Comparison of ENCODE assay signal across 8 mouse cellular contexts in the genomic region with DNA sequence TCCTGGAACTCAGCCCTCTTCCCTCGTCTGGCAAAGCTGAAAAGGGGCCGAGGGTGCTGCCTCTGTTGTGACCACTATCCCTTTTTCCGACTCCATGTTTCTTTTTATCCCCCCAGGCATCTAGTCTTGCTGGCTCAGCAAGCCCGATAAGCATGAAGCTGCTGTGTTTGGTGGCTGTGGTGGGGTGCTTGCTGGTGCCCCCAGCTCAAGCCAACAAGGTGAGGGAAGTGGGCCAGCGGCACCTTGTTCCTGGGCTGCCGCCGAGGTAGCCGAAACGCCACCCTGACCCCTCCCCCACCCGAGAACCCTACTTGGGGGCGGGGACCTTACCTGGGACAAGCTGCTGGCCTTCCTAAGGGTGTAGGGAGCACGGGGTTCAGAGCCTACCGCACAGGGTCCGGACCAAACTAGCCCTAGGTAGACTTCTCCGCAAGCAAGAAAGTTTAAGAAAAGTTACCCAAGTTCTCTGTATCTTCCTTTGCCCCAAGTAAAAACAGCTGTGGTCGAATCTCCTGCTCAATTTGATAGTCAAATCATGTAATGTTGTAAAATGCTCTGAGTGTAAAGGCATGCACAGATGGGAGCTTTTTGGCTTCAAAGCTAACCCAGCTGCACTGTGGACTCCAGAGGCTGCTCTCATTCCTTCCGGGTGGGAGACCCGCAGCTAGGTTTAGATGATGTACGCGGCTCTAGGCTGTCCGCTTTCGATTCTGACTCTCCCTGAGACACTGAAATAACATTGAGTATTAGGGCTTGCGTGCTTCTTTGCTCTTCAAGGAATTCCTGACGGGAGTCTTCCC. TPM values are rescaled to one million over a fixed set of nuclear protein-coding genes. Genes with fewer than 3 reads are reported as not detected.
A peak's percentile ranks its signal among the peaks of the same experiment; 100 is the strongest.
DNase-seq lines count a peak whose midpoint lies in the region; ATAC-seq and TF ChIP-seq lines count a peak whose summit lies in the region.

No protein-coding gene starts in this region.

- H3K27ac ChIP-seq in gastrocnemius, adult 2 months, result peak overlapping the region; percentile 84
- H3K27ac ChIP-seq in embryonic facial prominence, embryonic 13.5 days, result peak overlapping the region; percentile 89
- peak overlapping the region; percentile 78 for H3K27ac ChIP-seq in hindbrain, embryonic 12.5 days
- H3K27ac ChIP-seq in limb, embryonic 15.5 days, result peak overlapping the region; percentile 86
- H3K27ac ChIP-seq in midbrain, embryonic 16.5 days (ENCODE audit: low read length), result peak overlapping the region; percentile 89

- ATAC-seq in embryonic facial prominence, embryonic 13.5 days (ENCODE audit: insufficient number of reproducible peaks, insufficient read depth, low FRiP score, low TSS enrichment, low read depth), result 0 out of 2 replicates have a peak, but pooled peaks have one; percentile 40
- ATAC-seq in hindbrain, embryonic 12.5 days (ENCODE audit: low FRiP score), result peak; percentile 66
- ATAC-seq in limb, embryonic 15.5 days (ENCODE audit: insufficient number of reproducible peaks, low FRiP score, low TSS enrichment, low read depth), result peak; percentile 5; the same call in 1 of the 2 replicates
- peak; percentile 54 for ATAC-seq in midbrain, embryonic 16.5 days

- H3K36me3 ChIP-seq in embryonic facial prominence, embryonic 13.5 days, result peaks cover 31% of the 10 kb centered on the region
- H3K36me3 ChIP-seq in hindbrain, embryonic 12.5 days, result peaks cover 27% of the 10 kb centered on the region
- H3K36me3 ChIP-seq in limb, embryonic 15.5 days, result peaks cover 30% of the 10 kb centered on the region
- H3K36me3 ChIP-seq in midbrain, embryonic 16.5 days (ENCODE audit: control insufficient read depth, insufficient read depth, low read length), result peaks cover 9% of the 10 kb centered on the region

- peaks cover 18% of the 10 kb centered on the region for H3K4me1 ChIP-seq in embryonic facial prominence, embryonic 13.5 days
- H3K4me1 ChIP-seq in hindbrain, embryonic 12.5 days, result peaks cover 15% of the 10 kb centered on the region
- peaks cover 15% of the 10 kb centered on the region for H3K4me1 ChIP-seq in limb, embryonic 15.5 days
- H3K4me1 ChIP-seq in midbrain, embryonic 16.5 days (ENCODE audit: control insufficient read depth, insufficient read depth, low read length), result peaks cover 21% of the 10 kb centered on the region

- peak overlapping the region; percentile 97 for H3K4me3 ChIP-seq in gastrocnemius, adult 2 months
- peak overlapping the region; percentile 78 for H3K4me3 ChIP-seq in embryonic facial prominence, embryonic 13.5 days
- H3K4me3 ChIP-seq in hindbrain, embryonic 12.5 days, result peak overlapping the region; percentile 72
- H3K4me3 ChIP-seq in limb, embryonic 15.5 days, result peak overlapping the region; percentile 79
- H3K4me3 ChIP-seq in midbrain, embryonic 16.5 days (ENCODE audit: low read depth, low read length), result peak overlapping the region; percentile 81

- H3K27me3 ChIP-seq in embryonic facial prominence, embryonic 13.5 days, result no peaks in the 10 kb centered on the region
- no peaks in the 10 kb centered on the region for H3K27me3 ChIP-seq in hindbrain, embryonic 12.5 days
- no peaks in the 10 kb centered on the region for H3K27me3 ChIP-seq in limb, embryonic 15.5 days
- H3K27me3 ChIP-seq in midbrain, embryonic 16.5 days (ENCODE audit: control insufficient read depth, insufficient read depth, low read depth, low read length), result no peaks in the 10 kb centered on the region

- intact Hi-C loops in gastrocnemius, adult 2 months (cut with DNase I), result loop anchor here (5.0 kb wide), 1 partner anchor 61 kb away; no protein-coding TSS in a partner anchor

- H3K9ac ChIP-seq in embryonic facial prominence, embryonic 13.5 days, result peak overlapping the region; percentile 89
- peak overlapping the region; percentile 85 for H3K9ac ChIP-seq in hindbrain, embryonic 12.5 days
- H3K9ac ChIP-seq in limb, embryonic 15.5 days, result peak overlapping the region; percentile 64
- peak overlapping the region; percentile 94 for H3K9ac ChIP-seq in midbrain, embryonic 16.5 days (ENCODE audit: low read depth, low read length)

- peak overlapping the region; percentile 88 for H3K4me2 ChIP-seq in embryonic facial prominence, embryonic 13.5 days
- peak overlapping the region; percentile 89 for H3K4me2 ChIP-seq in hindbrain, embryonic 12.5 days (replicated peaks)
- peak overlapping the region; percentile 86 for H3K4me2 ChIP-seq in limb, embryonic 15.5 days
- peak overlapping the region; percentile 97 for H3K4me2 ChIP-seq in midbrain, embryonic 16.5 days (ENCODE audit: low read length)

- 2% methylated on average over 24 of the region's 24 CpGs for WGBS in embryonic facial prominence, embryonic 13.5 days
- WGBS in hindbrain, embryonic 12.5 days, result 7% methylated on average over 24 of the region's 24 CpGs
- WGBS in limb, embryonic 15.5 days, result 2% methylated on average over 24 of the region's 24 CpGs
- WGBS in midbrain, embryonic 16.5 days, result 3% methylated on average over 24 of the region's 24 CpGs

- H3K9me3 ChIP-seq in embryonic facial prominence, embryonic 13.5 days, result no peaks in the 10 kb centered on the region
- no peaks in the 10 kb centered on the region for H3K9me3 ChIP-seq in hindbrain, embryonic 12.5 days (replicated peaks)
- H3K9me3 ChIP-seq in limb, embryonic 15.5 days, result no peaks in the 10 kb centered on the region
- no peaks in the 10 kb centered on the region for H3K9me3 ChIP-seq in midbrain, embryonic 16.5 days (replicated peaks; ENCODE audit: control insufficient read depth, low read length, poor library complexity, severe bottlenecking)

- no peak for TF ChIP-seq CTCF in gastrocnemius, adult 2 months (IDR thresholded peaks at IDR 0.05)

- DNase-seq in gastrocnemius, adult 2 months, result peak; percentile 34
- no peak for DNase-seq in gastrocnemius, adult 8-10 months (ENCODE audit: low spot score in 2 of 2)
- DNase-seq in adrenal gland, adult 18-20 months (ENCODE audit: low spot score in 2 of 2), result peak; percentile 24 to 27
- peak; percentile 41 for DNase-seq in thymus, postnatal 0 days (ENCODE audit: low spot score)

RNA-seq across cellular contexts. Expression of gene Tmem9, which starts 10.6 kb away (rescaled TPM):
- total RNA-seq in gastrocnemius, adult 2 months (2021), result 1 to 10 TPM; 5.2 to 9.9 TPM
- total RNA-seq in gastrocnemius, adult 8-10 months (2022), result 10 to 100 TPM in 1 of 4 experiments, 1 to 10 TPM in 3; 8.6 to 12.9 (median 9.6) TPM
- total RNA-seq in adrenal gland, adult 18-20 months (2021), result 10 to 100 TPM; 29.8 to 32.0 TPM
- 155 and 171 TPM in 2 replicates for polyA plus RNA-seq in embryonic facial prominence, embryonic 13.5 days (2015; fragmentation: Nextera tagmentation; extraction: Ambion mirVana)
- 137 and 141 TPM in 2 replicates for polyA plus RNA-seq in hindbrain, embryonic 12.5 days (2016; fragmentation: Nextera tagmentation; extraction: Ambion mirVana)
- polyA plus RNA-seq in limb, embryonic 15.5 days (2015; fragmentation: Nextera tagmentation; extraction: Ambion mirVana), result 176 and 178 TPM in 2 replicates
- polyA plus RNA-seq in midbrain, embryonic 16.5 days (2015; fragmentation: Nextera tagmentation; extraction: Ambion mirVana), result 147 and 169 TPM in 2 replicates
- polyA plus RNA-seq in thymus, postnatal 0 days (2015; fragmentation: Nextera tagmentation; extraction: Ambion mirVana), result 71.8 and 72.2 TPM in 2 replicates

RNA-seq across cellular contexts. Expression of gene Igfn1, which starts 12.4 kb away (rescaled TPM):
- 10 to 100 TPM; 21.8 to 52.3 TPM for total RNA-seq in gastrocnemius, adult 2 months (2021)
- 10 to 100 TPM; 28.7 to 98.0 (median 63.2) TPM for total RNA-seq in gastrocnemius, adult 8-10 months (2022)
- under 1 TPM in 1 of 2 experiments, not detected in 1; 0.10 TPM for total RNA-seq in adrenal gland, adult 18-20 months (2021)
- 0.06 TPM in 1 of 2 replicates, not detected in the other for polyA plus RNA-seq in embryonic facial prominence, embryonic 13.5 days (2015; fragmentation: Nextera tagmentation; extraction: Ambion mirVana)
- not detected in 2 replicates for polyA plus RNA-seq in hindbrain, embryonic 12.5 days (2016; fragmentation: Nextera tagmentation; extraction: Ambion mirVana)
- polyA plus RNA-seq in limb, embryonic 15.5 days (2015; fragmentation: Nextera tagmentation; extraction: Ambion mirVana), result 0.09 and 0.14 TPM in 2 replicates
- 0.11 TPM in 1 of 2 replicates, not detected in the other for polyA plus RNA-seq in midbrain, embryonic 16.5 days (2015; fragmentation: Nextera tagmentation; extraction: Ambion mirVana)
- 0.06 and 0.10 TPM in 2 replicates for polyA plus RNA-seq in thymus, postnatal 0 days (2015; fragmentation: Nextera tagmentation; extraction: Ambion mirVana)

RNA-seq across cellular contexts. Expression of gene Ascl5, which starts 32.0 kb away (rescaled TPM):
- total RNA-seq in gastrocnemius, adult 2 months (2021), result not detected
- total RNA-seq in gastrocnemius, adult 8-10 months (2022), result not detected
- not detected for total RNA-seq in adrenal gland, adult 18-20 months (2021)
- polyA plus RNA-seq in embryonic facial prominence, embryonic 13.5 days (2015; fragmentation: Nextera tagmentation; extraction: Ambion mirVana), result 0.67 and 2.1 TPM in 2 replicates
- not detected in 2 replicates for polyA plus RNA-seq in hindbrain, embryonic 12.5 days (2016; fragmentation: Nextera tagmentation; extraction: Ambion mirVana)
- not detected in 2 replicates for polyA plus RNA-seq in limb, embryonic 15.5 days (2015; fragmentation: Nextera tagmentation; extraction: Ambion mirVana)
- polyA plus RNA-seq in midbrain, embryonic 16.5 days (2015; fragmentation: Nextera tagmentation; extraction: Ambion mirVana), result not detected in 2 replicates
- not detected in 2 replicates for polyA plus RNA-seq in thymus, postnatal 0 days (2015; fragmentation: Nextera tagmentation; extraction: Ambion mirVana)

RNA-seq across cellular contexts. Expression of gene Cacna1s, which starts 34.0 kb away (rescaled TPM):
- 100 to 1,000 TPM; 779 to 840 TPM for total RNA-seq in gastrocnemius, adult 2 months (2021)
- 1,000 to 10,000 TPM in 3 of 4 experiments, 100 to 1,000 TPM in 1; 844 to 1,101 (median 1,067) TPM for total RNA-seq in gastrocnemius, adult 8-10 months (2022)
- under 1 TPM; 0.42 to 0.56 TPM for total RNA-seq in adrenal gland, adult 18-20 months (2021)
- polyA plus RNA-seq in embryonic facial prominence, embryonic 13.5 days (2015; fragmentation: Nextera tagmentation; extraction: Ambion mirVana), result 0.70 and 1.3 TPM in 2 replicates
- 0.18 and 1.3 TPM in 2 replicates for polyA plus RNA-seq in hindbrain, embryonic 12.5 days (2016; fragmentation: Nextera tagmentation; extraction: Ambion mirVana)
- polyA plus RNA-seq in limb, embryonic 15.5 days (2015; fragmentation: Nextera tagmentation; extraction: Ambion mirVana), result 5.2 and 11.0 TPM in 2 replicates
- polyA plus RNA-seq in midbrain, embryonic 16.5 days (2015; fragmentation: Nextera tagmentation; extraction: Ambion mirVana), result 0.39 and 1.3 TPM in 2 replicates
- polyA plus RNA-seq in thymus, postnatal 0 days (2015; fragmentation: Nextera tagmentation; extraction: Ambion mirVana), result 1.3 and 1.6 TPM in 2 replicates

Comparison
In these comparisons a context has a peak if more than half of its experiments do, and no peak if none do; other contexts are left out.
1. DNase-seq: peak in gastrocnemius, adult 2 months (single experiment), adrenal gland, adult 18-20 months (2 of 2) and thymus, postnatal 0 days (single experiment); none in gastrocnemius, adult 8-10 months (0 of 2).
2. ATAC-seq: peak in every context shown above with its lines; median percentile 66 in hindbrain, embryonic 12.5 days; 54 in midbrain, embryonic 16.5 days; 40 in embryonic facial prominence, embryonic 13.5 days; 5 in limb, embryonic 15.5 days.
3. Peak in every context shown above with its lines, with median percentiles within 50 percentile points of each other: H3K27ac ChIP-seq, H3K4me3 ChIP-seq, H3K4me2 ChIP-seq and H3K9ac ChIP-seq.